Mouse (Mus musculus): ENCODE data around the gene Paox.

DNA sequence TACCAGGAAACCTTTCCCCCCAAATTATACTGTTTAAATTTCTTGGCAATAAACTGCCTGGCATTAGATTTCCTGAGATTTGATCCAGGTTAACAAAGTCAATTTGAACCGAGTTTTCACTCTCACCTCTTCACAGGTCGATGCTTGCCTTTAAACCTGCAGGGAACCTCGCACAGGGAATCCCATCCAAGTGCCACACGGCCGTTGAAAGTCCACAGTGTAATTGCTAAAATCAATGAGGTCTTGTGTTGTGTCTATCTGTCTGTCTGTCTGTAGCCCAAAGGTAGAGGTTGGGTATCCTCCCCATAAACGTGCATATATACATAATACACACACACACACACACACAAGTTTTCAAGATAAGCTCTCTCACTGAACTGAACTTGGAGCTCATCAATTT is 48.2 kb upstream of the Paox start:
- TF ChIP-seq CTCF (IDR thresholded peaks at IDR 0.05; ENCODE audit: control insufficient read depth, insufficient read depth, insufficient replicate concordance, low read depth, low read length) = no peak
- no peak for TF ChIP-seq POLR2A (IDR thresholded peaks at IDR 0.05; ENCODE audit: control insufficient read depth, low read depth, low read length)
